Mouse (Mus musculus): ENCODE results near the gene Insig1.

Insig1 gene

GRCm38 (mm10) chr5:28063989-28064624 lies 7.1 kb upstream of the Insig1 start:
- no peak for DNase-seq (ENCODE audit: low spot score in 2 of 2)

DNA sequence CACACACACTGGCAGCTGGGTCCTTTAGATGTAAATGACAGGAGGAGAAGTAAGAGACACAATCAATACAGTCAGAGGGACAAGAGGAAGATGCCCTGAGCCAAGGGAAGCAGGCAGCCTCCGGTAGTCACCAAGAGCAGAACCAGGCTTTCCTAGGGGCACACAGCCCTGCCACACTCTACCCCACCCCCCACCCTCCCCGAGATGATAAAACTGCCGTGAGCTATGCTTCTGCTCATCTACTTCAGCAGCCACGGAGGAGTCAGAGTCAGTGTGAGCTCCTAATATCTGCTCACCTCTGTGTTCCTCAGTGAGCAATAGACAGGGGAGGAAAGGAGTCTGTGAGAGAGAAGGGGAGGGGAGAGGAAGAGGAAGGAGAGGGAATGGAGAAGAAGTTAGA lies 5.9 kb upstream of the Insig1 start:
- no peak for DNase-seq (ENCODE audit: low spot score in 2 of 2)

DNA sequence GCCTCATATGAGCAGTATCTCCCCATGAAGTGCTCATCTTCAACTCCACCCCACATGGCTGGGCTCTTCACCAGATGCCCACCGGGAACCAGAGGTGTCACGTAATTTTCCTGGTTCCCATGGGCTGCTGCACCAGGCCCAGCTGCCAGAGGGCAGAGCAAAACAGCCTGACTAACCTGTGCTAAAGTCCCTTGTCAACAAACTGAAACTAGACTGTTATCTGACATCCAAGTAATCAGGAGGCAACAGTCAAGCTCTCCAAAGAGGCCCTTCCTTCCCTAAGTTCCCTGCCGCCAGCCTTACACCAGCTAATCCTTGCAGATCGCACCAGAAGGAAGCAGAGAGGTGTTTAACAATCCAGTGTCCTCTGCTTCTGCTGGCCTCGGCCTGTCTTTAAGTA lies 4.9 kb upstream of the Insig1 start:
- DNase-seq (ENCODE audit: low spot score in 2 of 2) = no peak

GRCm38 (mm10) chr5:28070149-28070827 lies 875 bp upstream of the Insig1 start:
- peak; percentile 7 to 12 for DNase-seq (ENCODE audit: low spot score in 2 of 2)

- peak; percentile 39 to 80 for DNase-seq (ENCODE audit: low spot score in 2 of 2)
Observed at GRCm38 (mm10) chr5:28071456-28072223, 477 bp downstream of the Insig1 start.

DNA sequence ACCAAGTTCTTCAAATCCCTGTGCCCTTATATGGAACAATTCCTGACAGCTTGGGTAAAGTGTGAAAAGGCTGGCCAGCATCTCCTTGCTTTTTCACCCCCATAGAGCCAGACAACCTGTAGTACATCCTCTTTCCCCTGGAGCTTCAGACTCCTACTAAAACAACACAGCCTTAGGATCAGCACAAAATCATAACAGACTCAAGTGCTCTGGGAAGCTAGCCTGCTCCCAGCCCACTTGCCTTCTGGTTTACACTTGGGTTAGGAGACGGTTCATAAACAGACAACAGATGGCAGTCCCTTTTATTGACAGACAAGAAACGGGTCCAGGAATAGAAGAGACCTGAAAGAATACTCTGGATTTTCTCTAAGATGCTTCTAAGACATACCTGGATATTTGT lies 8.3 kb downstream of the Insig1 start:
- no peak for DNase-seq (ENCODE audit: low spot score in 2 of 2)

- DNase-seq (ENCODE audit: low spot score in 2 of 2) = no peak
Observed at GRCm38 (mm10) chr5:28081127-28081526, 10.0 kb downstream of the Insig1 start.

- DNase-seq (ENCODE audit: low spot score in 2 of 2) = no peak
Observed at GRCm38 (mm10) chr5:28081822-28082221, 10.7 kb downstream of the Insig1 start.

- DNase-seq (ENCODE audit: low spot score in 2 of 2) = no peak
Observed at GRCm38 (mm10) chr5:28082312-28082711, 11.1 kb downstream of the Insig1 start.

GRCm38 (mm10) chr5:28082796-28083195 lies 11.6 kb downstream of the Insig1 start:
- no peak for DNase-seq (ENCODE audit: low spot score in 2 of 2)

DNA sequence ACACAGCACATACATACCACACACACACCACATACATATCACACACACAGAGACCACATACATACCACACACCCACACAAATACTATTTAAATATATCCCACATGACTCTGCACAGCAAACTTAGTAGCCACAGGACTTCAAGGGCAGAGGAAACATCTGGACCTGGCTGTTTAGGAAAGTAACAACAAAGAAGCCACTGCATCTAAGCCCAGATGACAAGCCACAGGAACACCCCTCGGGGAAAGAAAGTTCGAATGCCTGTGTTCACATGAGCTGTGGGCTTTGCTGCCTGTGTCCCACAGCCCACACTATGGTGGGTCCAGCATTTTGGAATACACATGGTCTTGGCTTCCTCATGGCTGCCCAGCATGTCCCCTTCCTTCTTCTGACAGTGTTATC lies 13.6 kb downstream of the Insig1 start:
- DNase-seq (ENCODE audit: low spot score in 2 of 2) = no peak

DNA sequence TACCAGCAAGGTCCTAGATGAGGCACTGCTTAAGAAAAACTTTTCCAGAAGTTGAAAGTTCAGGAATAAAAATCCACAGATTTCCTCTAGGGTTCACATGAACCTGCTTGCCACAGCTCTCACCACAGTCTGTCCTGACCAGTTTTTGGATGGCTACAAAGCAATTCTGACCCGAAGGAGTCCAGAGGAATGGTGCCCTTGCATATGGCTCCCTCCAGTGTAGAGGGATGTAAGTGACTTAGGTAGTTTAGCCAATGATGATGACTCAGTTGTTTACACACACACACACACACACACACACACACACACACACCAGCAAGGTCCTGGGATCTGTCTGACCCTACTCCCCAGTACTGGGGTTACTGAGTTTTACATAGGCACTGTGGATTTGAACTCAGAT lies 19.4 kb downstream of the Insig1 start:
- DNase-seq (ENCODE audit: low spot score in 2 of 2) = no peak

DNA sequence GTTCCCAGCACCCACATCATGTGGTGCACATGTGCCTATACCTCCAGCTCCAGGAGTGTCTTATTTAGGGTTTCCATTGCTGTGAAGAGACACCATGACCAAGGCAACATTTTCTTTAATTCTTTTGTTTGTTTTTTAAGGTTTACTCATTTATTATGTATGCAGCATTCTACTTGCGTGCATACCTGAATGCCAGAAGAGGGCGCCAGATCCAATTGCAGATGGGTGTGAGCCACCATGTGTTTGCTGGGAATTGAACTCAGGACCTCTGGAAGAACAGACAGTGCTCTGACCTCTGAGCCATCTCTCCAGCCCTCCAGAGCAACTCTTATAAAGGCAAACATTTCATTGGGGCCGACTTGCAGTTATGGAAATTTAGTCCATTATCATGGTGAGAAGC lies 21.2 kb downstream of the Insig1 start:
- DNase-seq (ENCODE audit: low spot score in 2 of 2) = no peak

DNA sequence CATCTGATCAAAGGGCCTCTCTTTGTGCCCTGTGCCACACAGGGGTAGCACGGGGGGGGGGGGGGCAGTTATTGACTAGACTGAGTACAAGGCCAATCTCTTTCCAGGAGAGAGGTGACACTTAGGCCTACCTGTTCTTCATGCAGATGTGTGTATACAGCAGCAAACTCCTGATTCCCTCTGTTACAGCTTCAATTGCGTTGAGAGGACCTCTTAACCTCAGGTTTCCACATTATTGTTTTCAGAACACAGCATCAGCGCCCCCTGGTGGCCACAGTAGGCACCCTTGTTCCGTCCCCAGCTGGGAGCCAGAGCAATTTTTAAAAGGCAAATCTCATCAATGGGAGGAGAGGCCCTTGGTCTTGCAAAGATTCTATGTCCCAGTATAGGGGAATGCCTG lies 22.7 kb downstream of the Insig1 start:
- peak; percentile 62 to 80 for DNase-seq (ENCODE audit: low spot score in 2 of 2)

- no peak for DNase-seq (ENCODE audit: low spot score in 2 of 2)
Observed at GRCm38 (mm10) chr5:28094393-28094792, 23.2 kb downstream of the Insig1 start.

- DNase-seq (ENCODE audit: low spot score in 2 of 2) = no peak
Observed at GRCm38 (mm10) chr5:28094846-28095245, 23.7 kb downstream of the Insig1 start.

DNA sequence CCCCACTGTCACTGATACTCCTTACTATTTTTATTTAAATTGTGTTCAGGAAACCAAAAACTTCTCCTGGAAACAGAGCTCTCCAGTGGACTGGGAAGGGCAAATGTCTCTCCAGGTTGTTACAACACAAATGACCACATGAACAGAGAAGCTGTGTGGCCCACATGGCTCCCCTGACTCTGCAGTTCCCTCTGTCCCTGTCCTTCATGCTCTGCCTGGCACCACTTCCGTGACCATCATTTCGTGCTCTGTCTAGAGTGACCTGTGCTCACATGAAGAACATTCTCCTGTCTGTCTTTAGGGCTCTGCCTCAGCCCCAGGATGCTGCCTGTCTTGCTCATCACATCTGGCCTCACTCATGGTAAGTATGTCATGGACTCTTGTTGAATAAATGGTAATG lies 24.5 kb downstream of the Insig1 start:
- no peak for DNase-seq (ENCODE audit: low spot score in 2 of 2)

DNA sequence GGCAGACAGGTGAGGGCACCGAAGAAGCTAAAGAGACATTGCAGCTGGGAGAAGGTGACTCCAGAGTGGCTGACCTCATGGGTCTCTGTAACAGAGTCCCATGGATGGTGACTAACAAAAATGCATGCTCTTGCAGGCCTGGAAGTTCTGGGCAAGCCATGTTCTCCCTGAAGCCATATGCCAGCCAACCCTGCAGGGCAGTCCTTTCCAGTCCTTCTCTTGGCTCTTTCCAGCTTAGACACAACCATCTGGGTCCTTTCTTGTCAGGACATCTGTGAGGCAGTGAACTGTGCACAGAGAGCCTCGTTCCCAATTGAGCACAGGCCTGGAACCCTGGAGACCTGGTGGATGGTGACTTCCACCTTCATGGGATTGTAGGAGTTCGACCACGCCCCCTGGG lies 35.8 kb downstream of the Insig1 start:
- no peak for DNase-seq (ENCODE audit: low spot score in 2 of 2)

DNA sequence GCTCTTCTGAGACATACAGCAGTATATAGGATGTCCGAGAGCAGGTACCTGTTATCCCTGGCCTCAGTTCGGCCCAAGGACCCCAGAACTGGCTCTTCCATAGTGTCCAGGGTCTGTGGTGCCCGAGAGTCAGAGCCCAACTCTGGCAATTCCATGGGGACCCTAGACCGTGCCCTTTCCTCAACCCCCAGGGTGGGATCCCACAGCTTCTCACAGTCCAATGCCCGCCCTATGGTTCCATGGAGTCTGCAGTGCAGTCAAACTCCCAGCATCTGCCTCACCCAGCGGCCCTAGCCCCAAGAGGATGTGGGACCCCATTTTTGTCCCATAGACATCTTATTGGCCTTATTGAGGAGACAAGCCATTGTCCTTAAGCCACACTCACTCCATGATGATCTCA lies 36.8 kb downstream of the Insig1 start:
- no peak for DNase-seq (ENCODE audit: low spot score in 2 of 2)

- no peak for DNase-seq (ENCODE audit: low spot score in 2 of 2)
Observed at GRCm38 (mm10) chr5:28110881-28111280, 39.7 kb downstream of the Insig1 start.

- DNase-seq (ENCODE audit: low spot score in 2 of 2) = no peak
Observed at GRCm38 (mm10) chr5:28117251-28117880, 46.2 kb downstream of the Insig1 start.

DNA sequence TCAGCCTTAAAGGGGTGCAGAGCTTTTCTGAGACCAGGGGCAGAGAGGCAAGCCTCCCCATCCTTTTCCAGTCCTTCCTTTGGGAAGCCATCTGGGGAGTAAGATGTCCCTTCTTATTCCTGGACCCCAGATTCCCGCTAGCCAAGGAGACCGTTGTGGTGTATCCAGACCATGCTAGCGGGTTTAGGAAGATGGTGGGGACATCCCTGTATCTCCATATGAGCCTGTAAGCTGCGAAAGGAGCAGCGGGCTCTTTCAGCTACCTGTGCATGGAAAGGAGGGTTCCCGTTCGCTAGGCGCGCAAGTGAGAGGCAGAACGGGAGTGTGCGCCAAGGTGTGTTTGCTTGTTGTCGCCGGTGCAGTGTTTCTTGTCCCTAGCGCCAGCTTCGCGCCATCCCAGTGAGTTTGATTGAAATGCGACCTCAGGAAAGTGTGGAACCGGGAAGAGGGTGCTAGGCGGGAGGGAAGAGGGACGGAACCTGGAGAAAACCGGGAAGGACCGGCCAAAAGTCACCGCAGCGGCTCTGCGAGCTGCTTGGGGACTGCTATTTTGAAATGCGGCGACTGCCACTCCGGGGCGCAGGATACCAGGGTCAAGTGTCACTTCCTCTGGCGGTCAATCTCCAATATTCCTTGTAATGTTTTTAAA lies 46.8 kb downstream of the Insig1 start:
- no peak for DNase-seq (ENCODE audit: low spot score in 2 of 2)

All from urinary bladder, postnatal 36 days (tissue).